Mouse (Mus musculus): Measurements from ENCODE around the gene Olfr1357.

DNA sequence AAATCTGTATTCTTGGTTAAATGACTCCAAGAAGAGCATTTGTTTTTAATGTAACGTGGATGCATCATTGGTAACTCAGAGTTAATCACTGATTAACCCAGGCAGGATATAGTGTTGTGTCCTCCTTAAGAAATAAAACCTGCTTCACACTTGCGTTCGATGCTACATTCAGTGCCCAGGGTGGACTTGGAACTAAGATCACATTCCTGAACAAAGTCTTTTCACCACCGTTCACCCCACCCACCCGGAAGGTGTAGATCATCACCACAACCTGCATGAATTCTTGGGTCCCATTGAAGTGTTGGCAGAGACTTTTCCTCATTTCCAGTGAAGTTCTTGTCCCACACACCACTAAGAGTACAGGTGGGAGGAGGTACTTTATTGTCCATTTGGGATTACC, 24.1 kb downstream of the Olfr1357 start:
- no peak for TF ChIP-seq CTCF (conservative IDR thresholded peaks at IDR 0.05; ENCODE audit: low read length)
- no peak for TF ChIP-seq NANOG (IDR thresholded peaks at IDR 0.05; ENCODE audit: borderline replicate concordance, low read length)
- TF ChIP-seq POU5F1 (IDR thresholded peaks at IDR 0.05; ENCODE audit: borderline replicate concordance, low read length), result no peak

Data from E14TG2a.4 (cell line).